ENCODE assay signal across 8 mouse cellular contexts in the genomic region with DNA sequence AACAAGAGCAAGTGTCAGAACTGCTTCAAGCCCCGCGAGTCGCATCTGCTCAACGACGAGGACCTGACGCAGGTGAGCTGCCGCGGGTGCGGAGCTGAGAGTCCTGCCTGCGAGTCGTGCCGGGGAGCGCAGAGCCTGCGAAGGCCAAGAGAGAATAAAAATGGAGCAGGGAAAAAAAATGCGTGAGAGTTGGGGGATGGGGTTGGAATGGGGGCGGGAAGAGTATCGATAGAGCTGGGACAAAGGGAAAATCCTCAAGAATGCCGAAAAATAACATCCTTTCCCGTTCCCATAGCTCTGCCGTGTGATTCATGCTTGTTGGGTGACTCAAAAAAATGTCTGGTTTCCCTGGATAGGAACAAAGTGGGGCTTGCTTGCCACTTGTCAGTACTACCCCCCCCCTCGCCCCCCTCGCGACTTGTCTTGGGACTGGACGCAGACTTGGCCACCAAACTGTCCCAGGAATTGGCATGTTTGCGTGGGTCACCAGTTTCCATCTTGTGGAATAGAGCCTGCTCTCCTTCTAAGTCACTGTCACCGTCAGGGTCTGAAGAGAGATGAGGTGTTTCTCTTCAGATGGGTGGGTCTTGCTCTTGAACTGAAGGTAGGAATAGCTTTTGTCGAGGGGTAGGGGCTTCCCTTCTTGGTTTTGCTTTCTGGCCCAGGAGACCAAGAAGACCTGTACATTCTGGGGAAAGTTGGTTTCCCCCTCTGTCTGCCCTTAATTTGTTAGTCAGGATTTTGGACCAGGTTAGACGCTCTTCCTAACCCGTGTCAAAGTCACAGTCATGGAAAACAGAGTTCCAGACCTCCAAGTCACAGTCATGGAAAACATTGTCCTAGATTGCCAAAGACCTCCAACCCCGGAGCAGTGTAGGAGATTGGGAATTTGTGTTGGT. TPM values are rescaled to one million over a fixed set of nuclear protein-coding genes. Genes with fewer than 3 reads are reported as not detected.
DNase-seq lines count a peak whose midpoint lies in the region; ATAC-seq lines count a peak whose summit lies in the region.

No protein-coding gene starts in this region.

- H3K4me1 ChIP-seq in neural tube, embryonic 14.5 days (ENCODE audit: control insufficient read depth, insufficient read depth, low read length) = peaks cover 27% of the 10 kb centered on the region

- peak overlapping the region; percentile 92 for H3K4me2 ChIP-seq in neural tube, embryonic 14.5 days (ENCODE audit: low read depth, low read length)

- no peaks in the 10 kb centered on the region for H3K27me3 ChIP-seq in neural tube, embryonic 14.5 days (ENCODE audit: control insufficient read depth, insufficient read depth, low read length)

- peak overlapping the region; percentile 73 for H3K4me3 ChIP-seq in neural tube, embryonic 14.5 days (ENCODE audit: low read depth, low read length)

- peak overlapping the region; percentile 87 for H3K27ac ChIP-seq in neural tube, embryonic 14.5 days (ENCODE audit: low read depth, low read length)

- peak; percentile 23 for ATAC-seq in neural tube, embryonic 14.5 days (ENCODE audit: low read depth)
- ATAC-seq in granulocyte monocyte progenitor cell, adult 5-6 weeks (replicated peaks; ENCODE audit: poor library complexity, severe bottlenecking) = no peak

- DNase-seq in gastrocnemius, postnatal 10 days = peak; percentile 20
- no peak for DNase-seq in gastrocnemius, postnatal 25 days
- DNase-seq in CD4-positive, CD25-positive, alpha-beta regulatory T cell, adult 2 months (ENCODE audit: low read depth, low spot score) = peak; percentile 54
- DNase-seq in cerebellum, adult 9-11 months = peak; percentile 59
- peak; percentile 17 for DNase-seq in heart, postnatal 4 days
- peak; percentile 28 for DNase-seq in liver

- WGBS in neural tube, embryonic 14.5 days = 3% methylated on average over 30 of the region's 30 CpGs

- no peaks in the 10 kb centered on the region for H3K36me3 ChIP-seq in neural tube, embryonic 14.5 days (ENCODE audit: control insufficient read depth, insufficient read depth, low read length)

- H3K9me3 ChIP-seq in neural tube, embryonic 14.5 days (ENCODE audit: control insufficient read depth, low read length) = no peaks in the 10 kb centered on the region

- peak overlapping the region; percentile 89 for H3K9ac ChIP-seq in neural tube, embryonic 14.5 days (replicated peaks; ENCODE audit: low read depth, low read length)

RNA-seq across cellular contexts. Expression of a gene that starts 2.0 kb away (rescaled TPM):
- 100 to 1,000 TPM; 139 to 166 TPM for total RNA-seq in gastrocnemius, postnatal 10 days (2021)
- total RNA-seq in gastrocnemius, postnatal 25 days (2021) = 10 to 100 TPM; 71.9 to 86.7 TPM
- total RNA-seq in heart, postnatal 4 days (2021) = 100 to 1,000 TPM; 220 to 241 TPM
- 54.6 and 61.9 TPM in 2 replicates for polyA plus RNA-seq in neural tube, embryonic 14.5 days (2014; fragmentation: Nextera tagmentation; extraction: Ambion mirVana)
- total RNA-seq in granulocyte monocyte progenitor cell, adult 5-6 weeks (2014; fragmentation: Nextera tagmentation) = 50.1 and 70.7 TPM in 2 replicates
- 56.4 and 71.4 TPM in 2 replicates for total RNA-seq in granulocyte monocyte progenitor cell, adult 5-6 weeks (2017)
